Mouse (Mus musculus) embryonic facial prominence, embryonic 12.5 days (tissue): ENCODE measurements around the gene Ptpn14. TPM values are rescaled to one million over a fixed set of nuclear protein-coding genes. Genes with fewer than 3 reads are reported as not detected.

ENCODE experiments used
- ATAC-seq: fragments of 200-750 bp; cut with Nextera tagmentation; 2 replicates; pipeline ENCODE4 v1.8.0; 2017; ENCODE audit not compliant: insufficient number of reproducible peaks, insufficient read depth, low FRiP score, low TSS enrichment
- H3K27ac ChIP-seq: fragments of 300-500 bp; sonication (generic); 2 replicates; pipeline ENCODE4 v1.5.1; 2016; ENCODE audit warnings: mild to moderate bottlenecking
- H3K27me3 ChIP-seq: fragments of 300-500 bp; sonication (generic); 2 replicates; pipeline ENCODE4 v1.6.1; 2016; ENCODE audit warnings: mild to moderate bottlenecking, moderate library complexity
- H3K36me3 ChIP-seq: fragments of 300-500 bp; sonication (generic); 2 replicates; pipeline ENCODE4 v1.6.1; 2016; ENCODE audit warnings: mild to moderate bottlenecking
- H3K4me1 ChIP-seq: fragments of 300-500 bp; sonication (generic); 2 replicates; pipeline ENCODE4 v1.6.1; 2016
- H3K4me2 ChIP-seq: fragments of 300-500 bp; sonication (generic); replicated peaks from 2 replicates; pipeline ENCODE4 v1.6.1; 2016; ENCODE audit warnings: mild to moderate bottlenecking, moderate library complexity
- H3K4me3 ChIP-seq: fragments of 300-500 bp; sonication (generic); 2 replicates; pipeline ENCODE4 v1.5.1; 2016; ENCODE audit warnings: mild to moderate bottlenecking
- H3K9ac ChIP-seq: fragments of 300-500 bp; sonication (generic); 2 replicates; pipeline ENCODE4 v1.6.1; 2016; ENCODE audit warnings: mild to moderate bottlenecking, moderate library complexity
- H3K9me3 ChIP-seq: fragments of 300-500 bp; sonication (generic); 2 replicates; pipeline ENCODE4 v1.6.1; 2016; ENCODE audit warnings: mild to moderate bottlenecking, moderate library complexity
- whole genome bisulfite sequencing: fragments of 180-500 bp; shearing (Covaris S2); methylation state at CpG from one replicate; pipeline ENCODE4 v1.1.7; 2016; 5-methylcytosine and 5-hydroxymethylcytosine counted together
- polyA plus RNA-seq: library from polyadenylated mRNA; unstranded; fragments of >200 nt; fragmentation: Nextera tagmentation; extraction: Ambion mirVana; gene quantifications from 2 replicates; pipeline ENCODE4 v1.2.1, GENCODE M21; 2016

Gene Ptpn14
- polyA plus RNA-seq, 1 experiment from 2014 or later: 11.2 TPM

DNA sequence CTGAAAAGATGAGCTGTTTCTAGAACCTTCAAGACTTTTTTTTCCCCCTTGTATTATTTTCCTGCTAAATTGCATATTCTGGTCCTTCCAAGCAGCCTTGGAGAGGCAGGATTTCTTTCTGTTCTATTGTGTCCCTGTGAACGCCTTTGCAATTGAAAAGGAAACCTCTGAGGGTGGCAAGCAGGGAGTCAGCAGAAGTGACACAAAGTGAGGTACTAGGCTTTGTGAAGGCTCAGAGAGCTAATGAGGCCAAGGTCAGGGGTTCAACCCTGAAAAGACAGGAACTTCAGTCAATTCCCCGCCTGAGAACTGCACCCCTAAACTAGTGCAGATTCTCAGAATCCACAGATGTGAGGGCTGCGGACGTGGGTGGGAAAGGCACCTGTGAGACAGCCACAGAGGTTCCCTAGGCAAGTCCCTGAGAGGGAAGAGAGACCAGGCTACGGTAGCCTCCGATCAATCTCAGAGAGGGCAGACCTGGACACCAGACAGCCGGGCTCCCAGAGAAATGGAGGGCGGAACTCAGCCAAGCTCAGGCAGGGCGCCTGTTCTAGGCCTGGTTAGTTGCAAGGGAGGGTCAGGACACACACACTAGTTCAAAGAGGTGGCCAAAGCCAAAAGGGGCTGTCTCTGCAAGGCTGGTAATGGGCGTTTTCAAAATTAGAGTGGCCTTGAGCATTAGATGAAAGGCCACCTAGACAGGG is 188.5 kb downstream of the Ptpn14 start:
- Histone ChIP-seq H3K4me2 (no peak overlapping the region), H3K27me3 (no peaks in the 10 kb centered on the region), H3K9ac (no peak overlapping the region), H3K4me3 (no peak overlapping the region), H3K27ac (no peak overlapping the region), H3K9me3 (no peaks in the 10 kb centered on the region), H3K36me3 (peaks cover 12% of the 10 kb centered on the region), H3K4me1 (peaks cover 40% of the 10 kb centered on the region; the same call in 1 of the 2 replicates)
- ATAC-seq: no peak
- WGBS: 51% methylated on average over 10 of the region's 10 CpGs

DNA sequence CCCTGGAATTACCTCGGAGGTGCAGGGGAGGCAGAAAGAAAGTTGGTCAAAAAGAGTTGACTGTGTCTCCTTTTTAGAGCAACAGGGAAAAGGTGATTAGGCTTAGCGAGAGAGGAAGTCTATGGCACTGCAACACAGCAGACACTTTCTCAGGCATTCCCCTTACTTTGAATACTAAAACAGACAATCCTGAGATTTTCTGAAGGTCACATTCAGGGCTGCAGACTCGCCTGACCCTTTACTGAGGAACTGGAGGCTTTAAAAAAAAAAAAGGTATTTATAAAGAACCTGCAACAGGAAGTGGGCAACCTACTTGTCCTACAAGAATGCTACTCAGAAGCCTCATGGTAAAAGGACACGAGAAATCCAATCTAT is 189.0 kb downstream of the Ptpn14 start:
- Histone ChIP-seq H3K4me2 (no peak overlapping the region), H3K9me3 (no peaks in the 10 kb centered on the region), H3K4me1 (peaks cover 40% of the 10 kb centered on the region; the same call in 1 of the 2 replicates), H3K4me3 (no peak overlapping the region), H3K27me3 (no peaks in the 10 kb centered on the region), H3K27ac (no peak overlapping the region), H3K9ac (no peak overlapping the region), H3K36me3 (peaks cover 11% of the 10 kb centered on the region)
- ATAC-seq: no peak
- WGBS: 45% methylated on average over 4 of the region's 4 CpGs

DNA sequence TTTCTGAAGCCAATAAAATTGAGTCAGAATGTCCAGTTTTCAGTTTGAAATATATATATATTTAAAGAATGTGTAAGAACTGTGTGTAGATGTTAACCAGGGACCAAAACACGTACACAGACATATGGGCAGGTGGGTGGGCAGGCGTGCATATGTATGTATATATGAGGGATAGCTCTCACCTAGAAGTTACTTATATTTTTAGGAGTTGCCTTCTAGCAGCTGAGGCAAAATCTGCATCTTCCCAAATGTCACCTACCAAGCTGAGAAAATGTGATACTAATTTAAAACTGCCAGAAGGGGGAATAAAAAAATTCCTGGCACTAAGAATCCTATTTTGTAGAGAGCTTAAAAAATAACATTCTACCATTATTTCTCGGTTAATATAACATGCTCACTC is 191.7 kb downstream of the Ptpn14 start:
- Histone ChIP-seq H3K4me1 (peaks cover 42% of the 10 kb centered on the region), H3K4me2 (no peak overlapping the region), H3K9me3 (no peaks in the 10 kb centered on the region), H3K36me3 (no peaks in the 10 kb centered on the region), H3K4me3 (no peak overlapping the region), H3K9ac (no peak overlapping the region), H3K27ac (no peak overlapping the region), H3K27me3 (peaks cover 3% of the 10 kb centered on the region; the same call in 1 of the 2 replicates)
- no peak for ATAC-seq
- WGBS: 81% methylated on average over 3 of the region's 3 CpGs

DNA sequence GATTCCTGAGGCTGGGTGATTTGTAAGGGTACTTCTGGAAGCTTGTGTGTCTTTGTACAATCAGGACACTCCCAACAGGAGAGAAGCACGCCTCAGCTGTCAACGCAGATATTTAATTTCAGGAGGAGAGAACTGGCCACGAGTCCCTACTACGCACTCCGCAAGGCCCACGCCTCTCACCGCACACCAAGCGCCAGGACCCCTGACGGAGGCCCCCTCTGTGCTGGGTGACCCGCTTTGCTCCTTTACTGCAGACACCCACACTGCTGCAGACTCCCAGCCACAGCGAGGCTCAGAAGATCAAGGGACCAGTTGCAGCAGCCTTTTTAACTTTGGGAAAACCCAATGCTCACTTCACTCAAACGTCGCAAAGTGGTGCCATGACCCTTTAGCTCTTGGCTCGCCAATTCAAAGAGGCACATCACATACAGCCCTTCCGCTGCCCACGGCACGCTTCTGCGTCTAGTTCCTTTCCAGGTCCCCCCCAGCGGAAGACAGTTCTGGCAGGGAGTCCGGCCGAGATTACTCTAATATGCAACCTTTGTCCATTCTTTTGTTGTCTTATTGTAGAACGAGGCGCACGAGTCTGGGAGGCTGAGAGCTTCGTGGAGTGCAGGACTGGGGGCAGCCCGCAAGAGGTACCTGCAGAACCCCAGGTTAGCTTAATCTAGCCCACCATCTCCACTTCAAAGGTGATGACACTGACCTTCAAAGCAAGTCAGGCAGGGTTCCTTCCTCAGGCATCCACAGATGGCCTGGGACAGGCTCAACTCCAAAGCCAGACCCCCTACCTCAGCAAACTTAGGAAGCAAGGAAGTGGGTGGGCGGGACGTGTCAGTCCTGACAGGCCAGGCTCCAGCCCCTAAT is 192.9 kb downstream of the Ptpn14 start:
- no peaks in the 10 kb centered on the region for H3K36me3 ChIP-seq
- peaks cover 39% of the 10 kb centered on the region for H3K4me1 ChIP-seq
- H3K27me3 ChIP-seq: peaks cover 5% of the 10 kb centered on the region; the same call in 1 of the 2 replicates
- peak overlapping the region; percentile 89; the same call in 1 of the 2 replicates for H3K9ac ChIP-seq
- no peak overlapping the region for H3K27ac ChIP-seq
- peak; percentile 38; the same call in 1 of the 2 replicates for ATAC-seq
- peak overlapping the region; percentile 79 for H3K4me3 ChIP-seq
- H3K9me3 ChIP-seq: no peaks in the 10 kb centered on the region
- H3K4me2 ChIP-seq: peak overlapping the region; percentile 96
- 46% methylated on average over 28 of the region's 28 CpGs for WGBS

DNA sequence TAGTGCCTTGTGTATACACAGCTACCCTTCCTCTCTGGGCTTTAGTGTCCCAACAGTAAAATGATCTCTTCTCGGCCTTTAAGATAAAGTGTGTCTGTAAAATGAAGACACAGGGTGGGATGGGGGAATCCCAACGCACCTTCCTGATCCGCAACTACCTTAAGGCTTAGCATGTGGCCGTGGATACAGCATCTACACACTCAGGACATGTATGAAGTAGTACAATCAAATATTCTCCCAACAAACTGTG is 193.4 kb downstream of the Ptpn14 start:
- H3K27me3 ChIP-seq: peaks cover 5% of the 10 kb centered on the region; the same call in 1 of the 2 replicates
- H3K4me2 ChIP-seq: peak overlapping the region; percentile 96
- ATAC-seq: no peak
- no peak overlapping the region for H3K27ac ChIP-seq
- H3K4me3 ChIP-seq: peak overlapping the region; percentile 79
- no peaks in the 10 kb centered on the region for H3K9me3 ChIP-seq
- peaks cover 38% of the 10 kb centered on the region for H3K4me1 ChIP-seq
- WGBS: 4% methylated on average over 4 of the region's 4 CpGs
- H3K36me3 ChIP-seq: no peaks in the 10 kb centered on the region
- peak overlapping the region; percentile 89 for H3K9ac ChIP-seq

DNA sequence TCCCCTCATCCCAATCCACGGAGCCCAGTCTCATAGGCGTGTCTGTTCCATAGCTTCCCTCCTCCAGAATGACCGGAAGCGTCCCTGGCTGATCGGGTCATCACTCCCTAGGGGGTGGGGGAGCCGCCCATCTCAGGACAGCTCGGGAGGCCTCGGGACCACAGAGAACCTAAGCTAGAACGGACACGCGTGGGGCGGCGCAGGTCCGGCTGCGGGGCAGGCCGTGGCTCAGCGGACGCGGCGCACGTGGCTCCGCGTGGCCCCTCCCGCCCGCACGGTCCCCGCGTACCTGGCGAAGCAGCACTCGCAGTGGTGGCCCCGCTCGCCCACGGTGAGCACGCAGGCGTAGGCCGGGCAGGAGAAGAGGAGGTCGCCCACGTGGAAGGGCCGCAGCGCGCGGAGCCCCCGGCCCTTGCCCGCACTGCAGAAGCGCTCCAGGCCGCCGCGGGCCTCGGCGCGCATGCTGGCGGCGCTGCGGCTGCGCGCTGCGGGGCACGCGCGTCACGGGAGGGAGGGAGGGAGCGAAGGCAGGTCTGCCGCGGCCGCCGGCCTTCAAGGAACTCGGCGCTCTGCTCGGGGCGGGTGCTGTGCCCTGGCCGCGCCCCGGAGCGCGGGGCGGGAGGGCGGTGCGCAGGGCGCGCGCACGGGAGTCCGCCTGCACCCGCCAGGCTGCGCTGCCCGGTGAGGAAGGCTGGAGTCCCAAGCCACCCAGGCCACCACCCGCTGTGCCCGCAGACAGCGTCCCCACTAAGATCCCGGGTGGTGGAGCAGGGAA is 193.9 kb downstream of the Ptpn14 start, which contains the start of gene Smyd2:
Gene Smyd2, minus strand, starts transcription at position 546 of the 775 bp plus-strand sequence.
- peak within 1 kb of the TSS; percentile 79 for H3K4me3 ChIP-seq
- H3K9me3 ChIP-seq: no peaks in the 10 kb centered on the region
- whole genome bisulfite sequencing: under 1% methylated on average over 78 of the region's 90 CpGs
- H3K4me1 ChIP-seq: peaks cover 33% of the 10 kb centered on the region
- H3K36me3 ChIP-seq: no peaks in the 10 kb centered on the region
- peak; percentile 77 for ATAC-seq
- H3K9ac ChIP-seq: peak within 1 kb of the TSS; percentile 89
- peak within 1 kb of the TSS; percentile 76 for H3K27ac ChIP-seq
- H3K27me3 ChIP-seq: peaks cover 5% of the 10 kb centered on the region; the same call in 1 of the 2 replicates
- peak within 1 kb of the TSS; percentile 96 for H3K4me2 ChIP-seq

DNA sequence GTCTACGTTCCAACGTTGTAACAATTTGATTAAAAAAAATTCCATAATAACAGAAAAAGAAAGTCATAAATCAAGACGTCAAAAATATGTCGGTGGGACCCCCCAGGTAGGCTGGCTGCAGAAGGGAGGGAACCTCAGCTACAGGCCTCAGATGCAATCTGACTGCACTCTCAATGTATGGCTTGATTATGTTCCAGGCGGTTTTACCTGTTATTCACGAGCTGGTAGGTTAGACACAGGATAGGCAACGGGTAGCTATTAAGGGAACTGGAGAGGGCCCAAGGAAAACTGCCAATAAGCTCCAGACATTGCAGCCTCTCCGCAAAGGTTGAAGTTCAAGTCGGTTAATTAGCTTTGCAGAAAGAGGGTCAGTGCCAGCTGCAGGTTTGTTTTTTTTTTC is 194.7 kb downstream of the Ptpn14 start:
- H3K4me3 ChIP-seq: peak overlapping the region; percentile 79
- H3K27ac ChIP-seq: no peak overlapping the region
- no peaks in the 10 kb centered on the region for H3K9me3 ChIP-seq
- no peak for ATAC-seq
- 10% methylated on average over 9 of the region's 9 CpGs for WGBS
- H3K27me3 ChIP-seq: peaks cover 5% of the 10 kb centered on the region; the same call in 1 of the 2 replicates
- 0 out of 2 replicates have a peak overlapping the region, but pooled peaks have one; percentile 89 for H3K9ac ChIP-seq
- peak overlapping the region; percentile 96 for H3K4me2 ChIP-seq
- no peaks in the 10 kb centered on the region for H3K36me3 ChIP-seq
- H3K4me1 ChIP-seq: peaks cover 25% of the 10 kb centered on the region

DNA sequence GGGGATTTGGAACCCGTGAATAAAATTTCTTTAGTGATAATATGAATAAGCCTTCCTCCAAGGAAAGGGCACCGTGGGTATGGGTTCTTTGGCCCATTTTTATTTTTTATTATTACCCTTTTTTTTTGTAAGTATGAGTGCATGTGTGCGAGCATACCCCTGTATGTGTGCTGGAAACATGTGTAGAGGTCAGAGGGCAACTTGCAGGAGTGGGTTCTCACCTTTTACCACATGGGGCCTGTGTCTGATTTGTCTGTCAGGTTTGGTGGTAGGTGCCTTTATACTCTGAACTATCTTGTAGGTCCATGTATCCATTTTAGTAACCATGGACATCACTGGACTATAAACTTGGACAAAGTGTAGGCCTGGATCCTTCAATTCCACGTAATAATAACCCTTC is 195.1 kb downstream of the Ptpn14 start:
- no peak overlapping the region for H3K4me3 ChIP-seq
- peaks cover 25% of the 10 kb centered on the region for H3K4me1 ChIP-seq
- H3K4me2 ChIP-seq: no peak overlapping the region
- no peak for ATAC-seq
- no peaks in the 10 kb centered on the region for H3K9me3 ChIP-seq
- no peak overlapping the region for H3K27ac ChIP-seq
- no peak overlapping the region for H3K9ac ChIP-seq
- peaks cover 5% of the 10 kb centered on the region; the same call in 1 of the 2 replicates for H3K27me3 ChIP-seq
- H3K36me3 ChIP-seq: no peaks in the 10 kb centered on the region
- 62% methylated on average over 4 of the region's 4 CpGs for WGBS

DNA sequence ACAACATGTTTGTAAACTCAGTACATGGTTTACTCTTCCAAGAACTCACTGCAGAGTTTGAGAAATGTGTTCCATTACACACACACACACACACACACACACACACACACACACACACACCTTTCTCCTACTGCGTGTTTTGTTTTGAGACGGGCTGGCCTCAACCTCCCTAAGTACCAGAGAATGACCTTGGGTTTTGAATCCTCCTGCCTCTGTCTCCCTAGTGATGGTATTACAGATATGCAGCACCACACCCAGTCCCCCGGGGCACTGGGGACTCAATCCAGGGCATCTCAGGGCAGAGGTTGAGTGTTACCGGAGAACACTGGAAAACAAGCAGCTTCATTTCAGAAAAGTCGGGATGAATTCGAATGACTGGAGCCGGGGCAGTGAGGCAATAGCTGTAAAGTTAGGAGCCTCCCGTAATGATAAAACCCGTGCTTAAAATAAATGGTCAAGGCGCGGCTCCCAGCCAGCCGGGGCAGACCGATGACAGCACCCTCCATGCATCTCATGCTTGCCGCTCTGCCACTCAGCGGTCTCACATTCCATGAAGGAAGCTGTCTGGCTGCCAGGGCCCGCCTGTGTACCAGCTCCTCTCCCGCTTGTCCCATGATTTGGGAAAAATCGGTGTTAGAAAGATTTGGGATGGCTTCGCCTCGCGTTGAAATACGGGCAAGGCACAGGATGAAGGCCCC is 196.0 kb downstream of the Ptpn14 start:
- no peaks in the 10 kb centered on the region for H3K9me3 ChIP-seq
- no peak overlapping the region for H3K4me2 ChIP-seq
- peaks cover 5% of the 10 kb centered on the region; the same call in 1 of the 2 replicates for H3K27me3 ChIP-seq
- no peak overlapping the region for H3K27ac ChIP-seq
- no peak overlapping the region for H3K4me3 ChIP-seq
- no peak for ATAC-seq
- WGBS: 71% methylated on average over 22 of the region's 22 CpGs
- peaks cover 19% of the 10 kb centered on the region for H3K4me1 ChIP-seq
- no peak overlapping the region for H3K9ac ChIP-seq
- H3K36me3 ChIP-seq: no peaks in the 10 kb centered on the region

DNA sequence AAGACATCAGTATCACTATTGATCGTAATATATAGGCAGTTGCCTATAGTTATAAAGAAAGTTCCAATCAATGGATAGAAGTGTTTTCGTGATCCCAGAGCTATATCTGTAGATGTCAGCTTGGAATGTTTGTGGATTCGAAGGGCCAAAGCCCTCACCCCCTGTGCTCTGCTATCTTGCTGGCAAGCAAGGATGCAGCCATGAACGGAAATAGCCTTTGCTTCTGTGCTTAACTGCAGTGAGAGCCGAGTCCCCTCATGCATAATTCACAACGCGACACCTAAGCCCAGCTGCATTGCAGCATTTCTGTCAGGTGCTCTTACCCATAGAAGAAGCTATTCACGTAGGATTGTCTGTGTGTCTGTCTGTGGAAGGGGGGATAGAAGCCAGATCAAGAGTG is 198.2 kb downstream of the Ptpn14 start:
- Histone ChIP-seq H3K36me3 (no peaks in the 10 kb centered on the region), H3K9me3 (no peaks in the 10 kb centered on the region), H3K27me3 (peaks cover 5% of the 10 kb centered on the region; the same call in 1 of the 2 replicates), H3K4me3 (no peak overlapping the region), H3K27ac (no peak overlapping the region), H3K9ac (no peak overlapping the region), H3K4me1 (peaks cover 10% of the 10 kb centered on the region), H3K4me2 (no peak overlapping the region)
- ATAC-seq: no peak
- 70% methylated on average over 8 of the region's 8 CpGs for WGBS
